Mouse (Mus musculus) macrophage (primary cell): ENCODE results near the gene Nr0b2. TPM values are rescaled to one million over a fixed set of nuclear protein-coding genes. Genes with fewer than 3 reads are reported as not detected.
A peak's percentile ranks its signal among the peaks of the same experiment; 100 is the strongest.

ENCODE experiments used
- H3K27ac ChIP-seq: fragments of 350-480 bp; formaldehyde crosslinking; 2 replicates; pipeline ENCODE4 v1.9.0; 2021
- H3K36me3 ChIP-seq: fragments of 350-480 bp; formaldehyde crosslinking; 2 replicates; pipeline ENCODE4 v1.9.0; 2021; ENCODE audit errors: inconsistent target
- H3K4me3 ChIP-seq: fragments of 350-480 bp; formaldehyde crosslinking; 2 replicates; pipeline ENCODE4 v1.9.0; 2021; ENCODE audit errors: inconsistent target
- H3K79me2 ChIP-seq: fragments of 350-480 bp; formaldehyde crosslinking; 2 replicates; pipeline ENCODE4 v1.9.0; 2021; ENCODE audit errors: inconsistent target
- WGBS: methylation state at CpG from one replicate; pipeline ENCODE4 v1.1.7; 2026; ENCODE audit warnings: inconsistent platforms; ENCODE audit not compliant: missing documents; 5-methylcytosine and 5-hydroxymethylcytosine counted together
- polyA plus RNA-seq: library from polyadenylated mRNA; stranded (reverse); fragments of 250-400 nt; gene quantifications from 3 replicates; pipeline ENCODE4 v1.2.4, GENCODE M21; 2018; ENCODE audit warnings: inconsistent platforms

The Nr0b2 gene
- polyA plus RNA-seq, 1 experiment from 2014 or later: not detected

DNA sequence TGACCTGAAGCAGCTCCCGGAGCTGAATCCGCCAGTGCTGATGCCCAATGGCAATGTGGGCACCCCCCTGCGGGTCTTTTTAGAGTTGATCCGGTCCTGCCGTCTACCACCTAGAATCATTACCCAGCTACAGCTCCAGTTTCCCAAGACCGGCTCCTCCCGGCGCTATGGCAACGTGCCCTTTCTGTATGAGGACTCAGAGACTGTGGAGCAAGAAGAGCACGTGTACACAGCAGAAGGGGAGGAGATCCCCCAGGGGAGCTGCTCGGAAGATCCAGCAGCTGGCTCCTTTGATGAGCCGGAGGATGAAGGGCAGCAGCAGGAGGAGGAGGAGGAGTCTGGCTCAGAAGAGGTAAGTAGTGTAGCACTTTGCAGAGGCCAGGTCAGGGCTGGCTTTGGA, 24.8 kb downstream of the Nr0b2 start:
- Histone ChIP-seq H3K27ac (no peak overlapping the region), H3K79me2 (peaks cover 35% of the 10 kb centered on the region), H3K4me3 (no peak overlapping the region), H3K36me3 (peaks cover 52% of the 10 kb centered on the region)
- 97% methylated on average over 12 of the region's 12 CpGs for WGBS

GRCm38 (mm10) chr4:133583690-133584058, 30.5 kb downstream of the Nr0b2 start:
- Histone ChIP-seq H3K79me2 (peaks cover 7% of the 10 kb centered on the region; the same call in 1 of the 2 replicates), H3K27ac (peak overlapping the region; percentile 52), H3K4me3 (peak overlapping the region; percentile 54), H3K36me3 (peaks cover 49% of the 10 kb centered on the region)
- WGBS: 66% methylated on average over 6 of the region's 6 CpGs

DNA sequence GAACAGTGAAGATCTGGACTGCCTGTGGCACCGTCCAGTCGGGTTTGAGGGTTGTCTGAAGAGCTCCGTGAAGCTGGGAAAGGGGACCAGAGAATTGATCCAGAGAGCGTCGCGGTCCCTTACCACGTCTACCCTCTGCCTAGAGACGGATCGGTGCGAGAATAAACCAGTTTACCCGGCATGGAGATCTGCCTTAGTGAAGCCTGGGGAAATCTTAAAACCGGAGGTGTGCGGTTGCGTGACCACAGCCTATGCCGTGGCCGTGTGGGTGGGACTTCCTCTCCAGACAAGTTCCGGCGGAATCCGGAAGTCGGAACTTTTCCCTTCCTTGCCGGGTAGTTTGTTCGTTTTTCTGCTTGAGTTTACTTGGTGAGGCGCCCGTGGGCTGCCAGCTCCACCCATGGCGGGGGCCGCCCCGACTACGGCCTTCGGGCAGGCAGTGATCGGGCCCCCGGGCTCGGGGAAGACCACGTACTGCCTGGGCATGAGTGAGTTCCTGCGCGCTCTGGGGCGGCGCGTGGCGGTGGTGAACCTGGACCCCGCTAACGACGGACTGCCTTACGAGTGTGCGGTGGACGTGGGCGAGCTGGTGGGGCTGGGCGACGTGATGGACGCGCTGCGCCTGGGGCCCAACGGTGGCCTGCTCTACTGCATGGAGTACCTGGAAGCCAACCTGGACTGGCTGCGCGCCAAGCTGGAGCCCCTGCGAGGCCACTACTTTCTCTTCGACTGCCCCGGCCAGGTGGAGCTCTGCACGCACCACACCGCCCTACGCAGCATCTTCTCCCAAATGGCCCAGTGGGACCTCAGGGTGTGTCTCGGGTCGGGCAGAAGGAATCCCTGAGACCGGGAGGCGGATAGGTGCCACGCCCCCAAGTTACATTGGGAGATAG, 31.1 kb downstream of the Nr0b2 start, which contains the start of gene Gpn2:
Gpn2 (plus strand) TSS at position 304 of the 893 bp plus-strand sequence.
- Histone ChIP-seq H3K79me2 (peaks cover 7% of the 10 kb centered on the region; the same call in 1 of the 2 replicates), H3K27ac (peak within 1 kb of the TSS; percentile 52), H3K4me3 (peak within 1 kb of the TSS; percentile 54), H3K36me3 (peaks cover 49% of the 10 kb centered on the region)
- under 1% methylated on average over 45 of the region's 65 CpGs for WGBS

DNA sequence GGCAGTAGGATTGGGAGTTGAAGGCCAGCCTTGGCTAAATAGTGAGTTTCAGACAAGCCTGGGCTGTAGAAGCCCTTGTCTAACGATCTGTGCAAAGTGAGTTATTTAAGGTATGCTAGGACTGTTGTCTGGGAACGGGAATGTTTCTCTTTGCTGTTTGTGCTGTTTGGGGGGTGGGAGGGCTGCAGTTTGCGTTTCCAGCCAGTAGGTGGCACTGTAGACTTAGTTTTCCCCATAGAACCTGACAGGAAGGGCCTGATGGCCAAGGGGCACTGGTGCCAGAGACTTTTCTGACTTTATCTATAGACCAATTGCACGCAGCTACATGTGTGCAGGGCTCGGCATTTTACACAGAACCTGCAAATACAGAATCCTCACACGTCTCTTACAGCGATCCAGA, 39.4 kb downstream of the Nr0b2 start:
- 32% methylated on average over 7 of the region's 7 CpGs for WGBS
- no peaks in the 10 kb centered on the region; the same call in 1 of the 2 replicates for H3K79me2 ChIP-seq
- H3K4me3 ChIP-seq: no peak overlapping the region
- H3K36me3 ChIP-seq: peaks cover 42% of the 10 kb centered on the region
- H3K27ac ChIP-seq: no peak overlapping the region

- Histone ChIP-seq H3K79me2 (no peaks in the 10 kb centered on the region), H3K27ac (no peak overlapping the region), H3K4me3 (no peak overlapping the region), H3K36me3 (peaks cover 15% of the 10 kb centered on the region; the same call in 1 of the 2 replicates)
- WGBS: 86% methylated on average over 7 of the region's 7 CpGs
These were observed 42.4 kb downstream of the Nr0b2 start for GRCm38 (mm10) chr4:133595538-133595937.

DNA sequence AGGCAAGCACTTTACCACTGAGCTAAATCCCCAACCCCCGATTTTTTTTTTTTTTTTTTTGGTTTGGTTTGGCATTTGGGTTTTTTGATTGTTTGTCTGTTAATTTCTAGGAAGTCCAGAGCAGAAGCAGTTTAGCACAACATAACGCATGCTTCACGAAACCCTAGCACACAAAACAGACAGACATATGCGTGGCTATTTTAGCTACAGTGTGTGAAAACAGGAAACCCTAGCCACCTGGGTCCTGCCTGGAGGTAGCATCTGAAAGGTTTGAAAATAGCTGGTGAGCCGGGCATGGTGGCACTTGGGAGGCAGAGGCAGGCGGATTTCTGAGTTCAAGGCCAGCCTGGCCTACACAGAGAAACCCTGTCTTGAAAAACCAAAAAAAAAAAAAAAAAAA, 42.9 kb downstream of the Nr0b2 start:
- Histone ChIP-seq H3K36me3 (peaks cover 10% of the 10 kb centered on the region; the same call in 1 of the 2 replicates), H3K79me2 (no peaks in the 10 kb centered on the region), H3K27ac (no peak overlapping the region), H3K4me3 (no peak overlapping the region)
- 77% methylated on average over 4 of the region's 6 CpGs for WGBS

DNA sequence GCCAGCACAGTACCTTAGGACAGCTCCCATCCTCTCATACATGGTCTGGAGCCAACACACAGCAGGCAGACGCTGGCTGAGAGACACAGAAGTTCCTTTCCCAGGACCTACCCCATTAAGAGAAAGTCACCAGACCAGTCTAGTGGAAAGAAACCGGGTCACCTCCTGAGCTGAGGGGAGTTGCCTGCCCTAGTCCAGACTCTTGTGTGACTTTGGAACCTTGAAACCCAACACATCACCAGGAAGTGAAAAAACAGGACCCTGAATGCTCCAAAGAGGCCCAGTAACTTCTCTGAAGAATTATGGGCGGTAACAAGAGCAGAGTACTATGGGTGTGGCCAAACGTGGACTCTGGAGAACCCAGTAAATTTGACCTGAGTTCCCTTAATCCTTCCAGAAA, 45.4 kb downstream of the Nr0b2 start:
- no peaks in the 10 kb centered on the region for H3K79me2 ChIP-seq
- H3K4me3 ChIP-seq: no peak overlapping the region
- no peak overlapping the region for H3K27ac ChIP-seq
- peaks cover 4% of the 10 kb centered on the region; the same call in 1 of the 2 replicates for H3K36me3 ChIP-seq
- WGBS: 48% methylated on average over 4 of the region's 4 CpGs

GRCm38 (mm10) chr4:133599116-133599515, 45.9 kb downstream of the Nr0b2 start:
- Histone ChIP-seq H3K79me2 (no peaks in the 10 kb centered on the region), H3K4me3 (peak overlapping the region; percentile 44), H3K36me3 (peaks cover 9% of the 10 kb centered on the region; the same call in 1 of the 2 replicates), H3K27ac (no peak overlapping the region)
- 36% methylated on average over 7 of the region's 7 CpGs for WGBS

- Histone ChIP-seq H3K27ac (no peak overlapping the region), H3K79me2 (no peaks in the 10 kb centered on the region), H3K36me3 (peaks cover 10% of the 10 kb centered on the region; the same call in 1 of the 2 replicates), H3K4me3 (peak overlapping the region; percentile 44)
- WGBS: under 1% methylated on average over 50 of the region's 50 CpGs
These were observed 46.4 kb downstream of the Nr0b2 start for GRCm38 (mm10) chr4:133599571-133600073.

GRCm38 (mm10) chr4:133600306-133600705, 47.1 kb downstream of the Nr0b2 start:
- no peak overlapping the region for H3K4me3 ChIP-seq
- H3K36me3 ChIP-seq: peaks cover 11% of the 10 kb centered on the region; the same call in 1 of the 2 replicates
- WGBS: 24% methylated on average over 9 of the region's 9 CpGs
- H3K79me2 ChIP-seq: no peaks in the 10 kb centered on the region
- H3K27ac ChIP-seq: no peak overlapping the region

DNA sequence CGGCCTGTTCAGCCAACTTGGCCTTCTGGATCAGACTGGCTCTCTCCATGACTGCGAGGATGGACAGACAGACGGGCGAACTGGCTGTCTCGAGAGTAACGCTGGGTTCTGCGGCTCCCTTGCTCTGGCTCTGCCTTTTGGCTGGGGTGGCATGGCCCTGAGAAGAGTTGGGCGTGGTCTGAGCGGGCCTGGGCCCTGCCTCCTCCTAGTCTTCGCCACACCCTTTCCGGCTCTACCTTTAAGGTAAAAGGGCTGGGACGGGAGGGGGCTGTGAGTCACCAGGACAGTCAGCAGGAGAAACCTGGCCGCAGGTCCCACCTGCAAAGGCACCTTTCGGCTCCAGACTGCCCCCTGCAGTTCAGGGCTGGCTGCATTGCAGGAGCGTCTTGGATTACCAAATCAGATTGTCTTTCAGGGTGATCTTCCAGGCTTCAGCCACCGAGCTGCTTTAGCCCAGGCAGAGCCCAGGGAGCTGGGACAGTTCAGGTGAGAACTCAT, 48.6 kb downstream of the Nr0b2 start, which contains the start of gene Sfn:
Sfn (minus strand) TSS at position 448 of the 498 bp plus-strand sequence.
- Histone ChIP-seq H3K36me3 (peaks cover 25% of the 10 kb centered on the region; the same call in 1 of the 2 replicates), H3K27ac (no peak within 1 kb of the TSS), H3K4me3 (no peak within 1 kb of the TSS), H3K79me2 (no peaks in the 10 kb centered on the region)
- WGBS: 24% methylated on average over 16 of the region's 16 CpGs

DNA sequence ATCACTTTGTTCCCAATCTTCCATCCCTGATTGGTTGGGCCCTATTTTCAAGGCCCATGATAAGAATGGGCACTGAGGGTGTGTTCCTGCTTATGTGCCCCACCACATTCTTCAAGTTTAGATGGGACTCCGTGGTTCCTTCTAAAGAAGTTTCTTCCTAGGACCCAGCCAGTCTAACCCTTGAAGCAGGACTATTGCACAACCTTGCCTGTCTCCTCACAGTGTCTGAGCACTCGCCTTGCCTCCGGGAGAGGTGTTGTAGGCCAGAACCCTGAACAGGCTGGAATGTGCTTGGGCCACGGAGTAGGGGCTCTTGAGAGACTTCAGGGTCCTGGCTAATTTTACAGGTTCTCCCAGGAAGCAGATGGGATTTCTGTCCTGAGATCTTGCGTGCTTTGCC, 49.9 kb downstream of the Nr0b2 start:
- H3K36me3 ChIP-seq: peaks cover 37% of the 10 kb centered on the region; the same call in 1 of the 2 replicates
- H3K27ac ChIP-seq: no peak overlapping the region
- 70% methylated on average over 5 of the region's 5 CpGs for WGBS

DNA sequence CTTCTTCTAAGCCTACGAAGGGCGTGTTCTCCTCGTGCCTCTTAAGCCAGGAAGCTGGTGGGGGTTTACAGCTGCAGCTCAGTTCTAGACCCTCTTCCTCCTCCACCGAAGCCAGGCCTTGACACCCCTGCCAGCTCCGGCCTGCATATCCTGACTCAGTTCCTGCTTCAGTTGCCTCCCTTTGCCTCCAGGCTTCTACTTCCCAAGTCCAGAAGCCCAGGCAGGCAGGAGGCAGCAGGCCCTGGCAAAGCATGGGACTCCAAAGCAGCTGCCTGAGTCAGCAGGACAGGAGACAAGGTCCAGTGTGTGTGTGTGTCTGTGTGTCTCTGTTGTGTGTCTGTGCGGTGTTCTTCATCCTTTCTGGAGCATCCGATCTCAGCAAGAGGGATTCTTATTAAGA, 51.0 kb downstream of the Nr0b2 start:
- Histone ChIP-seq H3K79me2 (no peaks in the 10 kb centered on the region), H3K27ac (no peak overlapping the region), H3K4me3 (no peak overlapping the region), H3K36me3 (peaks cover 46% of the 10 kb centered on the region; the same call in 1 of the 2 replicates)
- WGBS: 83% methylated on average over 7 of the region's 7 CpGs

More for the DNA sequence above, 49.9 kb downstream of the Nr0b2 start:
- no peak overlapping the region for H3K4me3 ChIP-seq
- H3K79me2 ChIP-seq: no peaks in the 10 kb centered on the region

- H3K79me2 ChIP-seq: no peaks in the 10 kb centered on the region
- 91% methylated on average over 6 of the region's 6 CpGs for WGBS
- H3K36me3 ChIP-seq: peaks cover 46% of the 10 kb centered on the region; the same call in 1 of the 2 replicates
These were observed 51.7 kb downstream of the Nr0b2 start for GRCm38 (mm10) chr4:133604856-133605255.

GRCm38 (mm10) chr4:133605330-133605729, 52.2 kb downstream of the Nr0b2 start:
- WGBS: 94% methylated on average over 9 of the region's 9 CpGs

More at GRCm38 (mm10) chr4:133604856-133605255, 51.7 kb downstream of the Nr0b2 start:
- H3K4me3 ChIP-seq: no peak overlapping the region
- no peak overlapping the region for H3K27ac ChIP-seq

More at GRCm38 (mm10) chr4:133605330-133605729, 52.2 kb downstream of the Nr0b2 start:
- Histone ChIP-seq H3K27ac (no peak overlapping the region), H3K4me3 (no peak overlapping the region), H3K79me2 (no peaks in the 10 kb centered on the region), H3K36me3 (peaks cover 46% of the 10 kb centered on the region; the same call in 1 of the 2 replicates)
